Comparison of ENCODE assay signal across 8 mouse cellular contexts in genomic region chr11:119545741-119546495, GRCm38 (mm10). TPM values are rescaled to one million over a fixed set of nuclear protein-coding genes. Genes with fewer than 3 reads are reported as not detected.
DNase-seq lines count a peak whose midpoint lies in the region; ATAC-seq and TF ChIP-seq lines count a peak whose summit lies in the region.

No protein-coding gene starts in this region.

- 0 out of 2 replicates have a peak overlapping the region, but pooled peaks have one; percentile 14 for H3K27ac ChIP-seq in limb, embryonic 10.5 days
- no peak overlapping the region for H3K27ac ChIP-seq in stomach, postnatal 0 days (replicated peaks)

- no peaks in the 10 kb centered on the region for H3K9me3 ChIP-seq in limb, embryonic 10.5 days (replicated peaks)
- H3K9me3 ChIP-seq in stomach, postnatal 0 days (ENCODE audit: control insufficient read depth, low read length) = no peaks in the 10 kb centered on the region

- peak overlapping the region; percentile 61; the same call in 1 of the 2 replicates for H3K4me3 ChIP-seq in limb, embryonic 10.5 days
- no peak overlapping the region for H3K4me3 ChIP-seq in stomach, postnatal 0 days (ENCODE audit: low read depth, low read length)

- H3K4me1 ChIP-seq in limb, embryonic 10.5 days = peaks cover 44% of the 10 kb centered on the region
- H3K4me1 ChIP-seq in stomach, postnatal 0 days (replicated peaks; ENCODE audit: control insufficient read depth, insufficient read depth) = peaks cover 14% of the 10 kb centered on the region; the same call in 1 of the 2 replicates

- peaks cover 100% of the 10 kb centered on the region for H3K27me3 ChIP-seq in limb, embryonic 10.5 days (ENCODE audit: low read depth, poor library complexity, severe bottlenecking)
- peaks cover 18% of the 10 kb centered on the region for H3K27me3 ChIP-seq in stomach, postnatal 0 days (ENCODE audit: control insufficient read depth, insufficient read depth, low read length)

- H3K9ac ChIP-seq in stomach, postnatal 0 days (ENCODE audit: low read length) = no peak overlapping the region

- TF ChIP-seq EP300 in stomach, postnatal 0 days (optimal IDR thresholded peaks at IDR 0.05) = no peak

- no peaks in the 10 kb centered on the region for H3K36me3 ChIP-seq in limb, embryonic 10.5 days
- no peaks in the 10 kb centered on the region for H3K36me3 ChIP-seq in stomach, postnatal 0 days (ENCODE audit: control insufficient read depth, insufficient read depth, low read length)

- peak; percentile 64 for TF ChIP-seq CTCF in stomach, postnatal 0 days (IDR thresholded peaks at IDR 0.05; ENCODE audit: low read depth)

- no peak; the same call in 1 of the 2 replicates for ATAC-seq in cerebellum, adult (ENCODE audit: insufficient number of reproducible peaks, low FRiP score, low TSS enrichment)
- no peak for ATAC-seq in stomach, postnatal 0 days (ENCODE audit: low FRiP score, low TSS enrichment)

- DNase-seq in cerebellum, adult 11 months = peak; percentile 63
- DNase-seq in thymus, postnatal 14 days = peak; percentile 11
- DNase-seq in thymus, postnatal 25 days = no peak
- no peak for DNase-seq in limb, embryonic 10.5 days (ENCODE audit: low spot score)
- no peak for DNase-seq in stomach, postnatal 0 days (ENCODE audit: low spot score)
- no peak for DNase-seq in right cerebral cortex, postnatal 36 days (ENCODE audit: low spot score in 2 of 2)
- no peak for DNase-seq in urinary bladder, postnatal 10 days (ENCODE audit: low spot score)

- peak overlapping the region; percentile 98; the same call in 1 of the 2 replicates for H3K4me2 ChIP-seq in stomach, postnatal 0 days (replicated peaks; ENCODE audit: low read depth)

- WGBS in limb, embryonic 10.5 days = 10% methylated on average over 10 of the region's 10 CpGs
- 13% methylated on average over 10 of the region's 10 CpGs for WGBS in stomach, postnatal 0 days

RNA-seq across cellular contexts. Expression of gene Nptx1, which starts 1.6 kb away (rescaled TPM):
- 0.25 and 0.36 TPM in 2 replicates for polyA plus RNA-seq in limb, embryonic 10.5 days (2016; fragmentation: Nextera tagmentation; extraction: Ambion mirVana)
- polyA plus RNA-seq in stomach, postnatal 0 days (2015; fragmentation: Nextera tagmentation; extraction: Ambion mirVana) = 0.13 and 0.16 TPM in 2 replicates

RNA-seq across cellular contexts. Expression of gene Endov, which starts 54.8 kb away (rescaled TPM):
- 22.7 and 27.2 TPM in 2 replicates for polyA plus RNA-seq in limb, embryonic 10.5 days (2016; fragmentation: Nextera tagmentation; extraction: Ambion mirVana)
- 9.2 and 12.8 TPM in 2 replicates for polyA plus RNA-seq in stomach, postnatal 0 days (2015; fragmentation: Nextera tagmentation; extraction: Ambion mirVana)

RNA-seq across cellular contexts. Expression of gene Rptor, which starts 56.8 kb away (rescaled TPM):
- polyA plus RNA-seq in limb, embryonic 10.5 days (2016; fragmentation: Nextera tagmentation; extraction: Ambion mirVana) = 17.4 and 17.9 TPM in 2 replicates
- 3.7 and 3.9 TPM in 2 replicates for polyA plus RNA-seq in stomach, postnatal 0 days (2015; fragmentation: Nextera tagmentation; extraction: Ambion mirVana)

Comparison
In these comparisons a context has a peak if more than half of its experiments do, and no peak if none do; other contexts are left out.
1. DNase-seq: peak in cerebellum, adult 11 months (single experiment) and thymus, postnatal 14 days (single experiment); none in thymus, postnatal 25 days (single experiment), limb, embryonic 10.5 days (single experiment), stomach, postnatal 0 days (single experiment), right cerebral cortex, postnatal 36 days (0 of 2) and urinary bladder, postnatal 10 days (single experiment).